Mouse (Mus musculus): ENCODE measurements around the gene Zmiz2. TPM values are rescaled to one million over a fixed set of nuclear protein-coding genes. Genes with fewer than 3 reads are reported as not detected.

Gene Zmiz2
- total and polyA plus RNA-seq, 3 experiments, result 10.6 to 238 (median 46.3) TPM

Other genes with a start within 250 kb of the Zmiz2 start
- 0.42 and 0.46 TPM in 2 replicates for gene A730071L15Rik, start 189.0 kb upstream of the Zmiz2 start, total RNA-seq (2012; rRNA removed)
- not detected in 2 replicates for gene A730071L15Rik, start 189.0 kb upstream of the Zmiz2 start, total RNA-seq (2014; rRNA removed)
- gene A730071L15Rik, start 189.0 kb upstream of the Zmiz2 start, polyA plus RNA-seq (2012; ENCODE audit: insufficient read length, low read depth), result not detected in 2 replicates
- 35.6 and 41.2 TPM in 2 replicates for gene Nudcd3, start 188.7 kb upstream of the Zmiz2 start, total RNA-seq (2012; rRNA removed)
- 30.1 and 30.7 TPM in 2 replicates for gene Nudcd3, start 188.7 kb upstream of the Zmiz2 start, total RNA-seq (2014; rRNA removed)
- 78.0 and 82.2 TPM in 2 replicates for gene Nudcd3, start 188.7 kb upstream of the Zmiz2 start, polyA plus RNA-seq (2012; ENCODE audit: insufficient read length, low read depth)
- gene Npc1l1, start 158.9 kb upstream of the Zmiz2 start, total RNA-seq (2012; rRNA removed), result not detected in 2 replicates
- gene Npc1l1, start 158.9 kb upstream of the Zmiz2 start, total RNA-seq (2014; rRNA removed), result 0.05 TPM in 1 of 2 replicates, not detected in the other
- 0.05 and 0.09 TPM in 2 replicates for gene Npc1l1, start 158.9 kb upstream of the Zmiz2 start, polyA plus RNA-seq (2012; ENCODE audit: insufficient read length, low read depth)
- gene Ddx56, start 121.3 kb upstream of the Zmiz2 start, total RNA-seq (2012; rRNA removed), result 163 and 206 TPM in 2 replicates
- gene Ddx56, start 121.3 kb upstream of the Zmiz2 start, total RNA-seq (2014; rRNA removed), result 247 and 274 TPM in 2 replicates
- gene Ddx56, start 121.3 kb upstream of the Zmiz2 start, polyA plus RNA-seq (2012; ENCODE audit: insufficient read length, low read depth), result 196 and 200 TPM in 2 replicates
- 44.8 and 54.1 TPM in 2 replicates for gene Tmed4, start 114.2 kb upstream of the Zmiz2 start, total RNA-seq (2012; rRNA removed)
- 50.6 and 52.2 TPM in 2 replicates for gene Tmed4, start 114.2 kb upstream of the Zmiz2 start, total RNA-seq (2014; rRNA removed)
- 52.3 and 59.9 TPM in 2 replicates for gene Tmed4, start 114.2 kb upstream of the Zmiz2 start, polyA plus RNA-seq (2012; ENCODE audit: insufficient read length, low read depth)
- gene Ogdh, start 97.4 kb upstream of the Zmiz2 start, total RNA-seq (2012; rRNA removed), result 120 TPM in 2 replicates
- gene Ogdh, start 97.4 kb upstream of the Zmiz2 start, total RNA-seq (2014; rRNA removed), result 43.7 and 47.1 TPM in 2 replicates
- gene Ogdh, start 97.4 kb upstream of the Zmiz2 start, polyA plus RNA-seq (2012; ENCODE audit: insufficient read length, low read depth), result 157 and 173 TPM in 2 replicates
- gene Ppia, start 26.4 kb downstream of the Zmiz2 start, total RNA-seq (2012; rRNA removed), result 8,867 and 10,240 TPM in 2 replicates
- 9,428 and 9,904 TPM in 2 replicates for gene Ppia, start 26.4 kb downstream of the Zmiz2 start, total RNA-seq (2014; rRNA removed)
- 5,045 and 5,764 TPM in 2 replicates for gene Ppia, start 26.4 kb downstream of the Zmiz2 start, polyA plus RNA-seq (2012; ENCODE audit: insufficient read length, low read depth)
- gene H2afv, start 55.4 kb downstream of the Zmiz2 start, total RNA-seq (2012; rRNA removed), result 51.4 and 73.2 TPM in 2 replicates
- 37.8 and 46.6 TPM in 2 replicates for gene H2afv, start 55.4 kb downstream of the Zmiz2 start, total RNA-seq (2014; rRNA removed)
- 63.7 and 67.6 TPM in 2 replicates for gene H2afv, start 55.4 kb downstream of the Zmiz2 start, polyA plus RNA-seq (2012; ENCODE audit: insufficient read length, low read depth)
- gene Purb, start 86.8 kb downstream of the Zmiz2 start, total RNA-seq (2012; rRNA removed), result 19.3 and 29.7 TPM in 2 replicates
- 45.2 and 50.5 TPM in 2 replicates for gene Purb, start 86.8 kb downstream of the Zmiz2 start, total RNA-seq (2014; rRNA removed)
- 35.0 and 42.4 TPM in 2 replicates for gene Purb, start 86.8 kb downstream of the Zmiz2 start, polyA plus RNA-seq (2012; ENCODE audit: insufficient read length, low read depth)
- 279 and 335 TPM in 2 replicates for gene Myo1g, start 131.9 kb downstream of the Zmiz2 start, total RNA-seq (2012; rRNA removed)
- 265 and 268 TPM in 2 replicates for gene Myo1g, start 131.9 kb downstream of the Zmiz2 start, total RNA-seq (2014; rRNA removed)
- gene Myo1g, start 131.9 kb downstream of the Zmiz2 start, polyA plus RNA-seq (2012; ENCODE audit: insufficient read length, low read depth), result 279 and 284 TPM in 2 replicates
- 30.4 and 31.6 TPM in 2 replicates for gene Ccm2, start 157.8 kb downstream of the Zmiz2 start, total RNA-seq (2012; rRNA removed)
- 32.7 and 32.9 TPM in 2 replicates for gene Ccm2, start 157.8 kb downstream of the Zmiz2 start, total RNA-seq (2014; rRNA removed)
- 29.4 and 34.5 TPM in 2 replicates for gene Ccm2, start 157.8 kb downstream of the Zmiz2 start, polyA plus RNA-seq (2012; ENCODE audit: insufficient read length, low read depth)
- 0.13 TPM in 2 replicates for gene Nacad, start 217.0 kb downstream of the Zmiz2 start, total RNA-seq (2012; rRNA removed)
- gene Nacad, start 217.0 kb downstream of the Zmiz2 start, total RNA-seq (2014; rRNA removed), result not detected in 2 replicates
- gene Nacad, start 217.0 kb downstream of the Zmiz2 start, polyA plus RNA-seq (2012; ENCODE audit: insufficient read length, low read depth), result 0.34 TPM in 1 of 2 replicates, not detected in the other
- 93.1 and 118 TPM in 2 replicates for gene Tbrg4, start 237.0 kb downstream of the Zmiz2 start, total RNA-seq (2012; rRNA removed)
- gene Tbrg4, start 237.0 kb downstream of the Zmiz2 start, total RNA-seq (2014; rRNA removed), result 59.3 and 69.0 TPM in 2 replicates
- gene Tbrg4, start 237.0 kb downstream of the Zmiz2 start, polyA plus RNA-seq (2012; ENCODE audit: insufficient read length, low read depth), result 170 and 191 TPM in 2 replicates
- not detected in 2 replicates for gene Wap, start 249.6 kb downstream of the Zmiz2 start, total RNA-seq (2012; rRNA removed)
- gene Wap, start 249.6 kb downstream of the Zmiz2 start, total RNA-seq (2014; rRNA removed), result not detected in 2 replicates
- not detected in 2 replicates for gene Wap, start 249.6 kb downstream of the Zmiz2 start, polyA plus RNA-seq (2012; ENCODE audit: insufficient read length, low read depth)